Mouse (Mus musculus): ENCODE measurements around the gene Hist1h4m.
A peak's percentile ranks its signal among the peaks of the same experiment; 100 is the strongest.
"Not testable (repeated sequence)": the region's sequence is repeated elsewhere in the genome, so short reads cannot be mapped to it uniquely, and the experiment has no call there.

Hist1h4m gene

DNA sequence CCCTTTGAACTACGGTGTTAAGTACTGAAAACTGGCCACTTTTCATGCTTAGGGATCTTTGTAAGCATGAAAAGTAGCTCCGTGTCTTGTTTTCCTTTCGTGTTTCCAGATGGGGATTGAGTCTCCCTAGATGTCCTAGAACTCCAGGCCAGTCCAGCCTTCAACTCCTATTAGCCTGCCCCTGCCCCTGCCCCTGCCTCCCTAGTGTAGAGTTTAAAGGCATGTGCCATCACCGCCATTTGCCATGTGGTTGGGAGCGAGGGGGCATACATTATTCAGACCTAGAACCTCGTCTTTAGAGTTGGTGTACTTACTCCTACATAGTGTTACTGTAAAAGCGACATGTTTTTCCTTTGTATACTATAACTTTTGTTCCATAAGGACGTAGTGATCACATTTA lies 472 bp upstream of the Hist1h4m start:
- DNase-seq, result not testable (repeated sequence)

GRCm38 (mm10) chr13:21812092-21812491 lies 546 bp downstream of the Hist1h4m start:
- DNase-seq, result peak; percentile 23 to 27

GRCm38 (mm10) chr13:21820082-21820890 lies 8.7 kb downstream of the Hist1h4m start:
- DNase-seq, result not testable (repeated sequence)

GRCm38 (mm10) chr13:21828511-21828910 lies 17.0 kb downstream of the Hist1h4m start:
- no peak for DNase-seq

DNA sequence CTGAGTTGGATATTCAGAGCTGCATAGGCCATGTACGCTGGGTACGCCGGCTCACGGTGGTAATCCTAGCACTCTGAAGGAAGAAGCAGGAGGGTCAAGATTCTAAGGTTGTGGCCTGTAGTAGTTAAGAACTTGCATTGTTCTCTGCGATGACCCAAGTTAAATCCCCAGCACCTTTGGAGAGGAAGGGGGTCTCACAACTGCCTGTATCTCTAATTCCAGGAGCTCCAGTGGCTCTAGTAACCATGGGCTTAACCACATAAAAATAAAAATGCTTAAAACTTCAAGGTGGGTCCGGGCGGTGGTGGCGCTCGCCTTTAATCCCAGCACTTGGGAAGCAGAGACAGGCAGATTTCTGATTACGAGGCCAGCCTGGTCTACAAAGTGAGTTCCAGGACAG lies 18.8 kb downstream of the Hist1h4m start:
- DNase-seq, result no peak

GRCm38 (mm10) chr13:21831418-21832394 lies 20.2 kb downstream of the Hist1h4m start, which contains the start of gene Hist1h4n:
TSS of gene Hist1h4n (minus strand) at chr13:21832196.
- peak; percentile 54 to 56 for DNase-seq

DNA sequence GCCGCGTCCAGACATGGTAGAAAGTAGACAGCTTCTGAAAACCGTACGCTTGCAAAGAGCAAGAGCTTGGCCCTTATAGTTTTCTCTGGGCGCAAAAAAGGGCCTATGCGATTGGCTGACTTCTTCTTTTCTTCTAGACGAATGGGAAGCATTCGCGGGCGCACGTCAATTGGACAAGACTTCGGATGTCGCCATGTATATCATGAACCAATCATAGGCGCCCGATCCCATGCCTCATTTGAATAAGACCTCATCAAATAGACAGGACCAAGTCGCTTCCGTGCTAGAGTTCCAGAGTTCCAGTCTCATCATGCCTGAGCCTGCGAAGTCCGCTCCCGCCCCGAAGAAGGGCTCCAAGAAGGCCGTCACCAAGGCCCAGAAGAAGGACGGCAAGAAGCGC lies 21.9 kb downstream of the Hist1h4m start, which contains the start of the genes Hist1h2ap and Hist1h2br:
TSS of gene Hist1h2ap (minus strand) at position 47 of the 400 bp plus-strand sequence.
TSS of gene Hist1h2br (plus strand) at position 283 of the 400 bp plus-strand sequence.
- not testable (repeated sequence) for DNase-seq

GRCm38 (mm10) chr13:21840508-21840907 lies 29.0 kb downstream of the Hist1h4m start:
- DNase-seq, result not testable (repeated sequence)

- not testable (repeated sequence) for DNase-seq
Observed at GRCm38 (mm10) chr13:21846356-21846755, 34.8 kb downstream of the Hist1h4m start.

DNA sequence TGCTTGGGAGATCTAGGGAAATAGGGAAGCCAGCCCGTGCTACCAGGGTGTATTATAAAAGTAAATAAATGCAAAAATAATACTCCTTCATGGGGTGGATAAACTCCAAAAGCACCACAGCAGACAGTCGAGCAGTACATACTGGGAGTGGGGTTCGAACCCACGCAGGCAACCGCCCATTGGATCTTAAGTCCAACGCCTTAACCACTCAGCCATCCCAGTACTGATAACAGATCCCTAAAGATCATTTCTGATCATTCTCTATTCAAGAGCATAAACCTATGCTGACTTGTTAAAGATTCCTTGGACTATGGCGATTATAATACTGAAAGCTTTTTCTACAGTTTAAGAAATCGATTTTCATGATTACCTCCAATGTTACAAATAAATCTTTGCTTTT lies 36.3 kb downstream of the Hist1h4m start:
- DNase-seq, result no peak

GRCm38 (mm10) chr13:21850696-21851095 lies 39.1 kb downstream of the Hist1h4m start:
- DNase-seq, result not testable (repeated sequence)

DNA sequence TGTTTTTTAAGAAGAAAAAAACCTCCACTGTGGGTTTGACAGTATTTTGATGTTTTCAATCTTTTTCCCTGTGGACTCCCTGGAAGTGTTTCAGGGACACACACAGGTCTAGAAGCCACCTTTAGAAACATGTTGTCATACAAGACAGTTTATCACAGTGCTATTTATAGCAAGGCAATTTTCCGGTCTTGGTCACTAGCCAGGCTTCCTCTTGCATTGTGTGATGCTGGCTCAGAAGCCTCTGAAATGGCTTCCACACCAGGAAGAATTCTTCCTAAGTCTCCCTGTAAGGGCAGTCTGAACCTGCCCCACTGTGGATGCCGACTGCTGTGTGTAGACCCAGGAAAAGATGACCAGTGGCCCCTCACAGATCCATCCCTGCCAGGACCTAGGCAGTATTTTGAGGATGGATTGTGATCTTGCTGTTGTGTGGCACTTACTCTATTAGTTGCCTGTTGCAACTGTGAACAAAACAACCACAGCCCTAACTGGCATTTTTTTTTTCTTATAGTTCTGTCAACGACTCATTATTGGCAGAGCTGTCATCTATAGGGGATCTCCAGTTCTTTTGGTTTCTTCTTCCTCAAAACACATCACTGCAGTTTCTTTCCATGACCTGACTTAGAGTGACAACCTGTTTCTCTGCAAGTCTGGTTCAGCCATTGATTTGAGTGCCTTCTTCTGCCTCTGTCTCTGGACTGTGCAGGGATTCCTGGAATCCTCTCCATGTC lies 40.8 kb downstream of the Hist1h4m start:
- peak in 1 of 2 experiments; percentile 4 for DNase-seq

GRCm38 (mm10) chr13:21855146-21855545 lies 43.6 kb downstream of the Hist1h4m start:
- peak; percentile 84 for DNase-seq

GRCm38 (mm10) chr13:21855698-21856162 lies 44.2 kb downstream of the Hist1h4m start:
- peak; percentile 44 to 49 for DNase-seq

GRCm38 (mm10) chr13:21861608-21862007 lies 50.1 kb downstream of the Hist1h4m start:
- DNase-seq, result no peak
